Mouse (Mus musculus) forebrain, postnatal 0 days (tissue): ENCODE measurements around the gene Itgb5. TPM values are rescaled to one million over a fixed set of nuclear protein-coding genes. Genes with fewer than 3 reads are reported as not detected.
A peak's percentile ranks its signal among the peaks of the same experiment; 100 is the strongest.

Experiments
- ATAC-seq: fragments of 200-750 bp; cut with Nextera tagmentation; 2 replicates; pipeline ENCODE4 v1.8.0; 2017; ENCODE audit warnings: mild to moderate bottlenecking, moderate library complexity
- DNase-seq: peaks from one replicate; pipeline ENCODE4 v3.0.0-alpha.2; 2015
- H3K27ac ChIP-seq: fragments of 300-500 bp; sonication (generic); 2 replicates; pipeline ENCODE4 v1.5.1; 2014; ENCODE audit warnings: low read depth, mild to moderate bottlenecking, antibody characterized with exemption, low read length, moderate library complexity, mixed read lengths
- H3K27me3 ChIP-seq: fragments of 300-500 bp; sonication (generic); 2 replicates; pipeline ENCODE4 v1.6.1; 2014; ENCODE audit warnings: mild to moderate bottlenecking, low read length, mixed read lengths; ENCODE audit not compliant: insufficient read depth
- H3K36me3 ChIP-seq: fragments of 300-500 bp; sonication (generic); 2 replicates; pipeline ENCODE4 v1.6.1; 2014; ENCODE audit warnings: mild to moderate bottlenecking, moderate library complexity; ENCODE audit not compliant: insufficient read depth
- H3K4me1 ChIP-seq: fragments of 300-500 bp; sonication (generic); 2 replicates; pipeline ENCODE4 v1.6.1; 2014; ENCODE audit warnings: antibody characterized with exemption; ENCODE audit not compliant: insufficient read depth
- H3K4me2 ChIP-seq: fragments of 300-500 bp; sonication (generic); 2 replicates; pipeline ENCODE4 v1.6.1; 2014; ENCODE audit warnings: low read depth, mild to moderate bottlenecking, moderate library complexity
- H3K4me3 ChIP-seq: fragments of 300-500 bp; sonication (generic); 2 replicates; pipeline ENCODE4 v1.5.1; 2014; ENCODE audit warnings: low read depth, low read length, mixed read lengths
- H3K9ac ChIP-seq: fragments of 300-500 bp; sonication (generic); 2 replicates; pipeline ENCODE4 v1.6.1; 2014; ENCODE audit warnings: mild to moderate bottlenecking
- H3K9me3 ChIP-seq: fragments of 300-500 bp; sonication (generic); 2 replicates; pipeline ENCODE4 v1.6.1; 2016; ENCODE audit warnings: low read length
- CTCF ChIP-seq: sonication (generic); IDR thresholded peaks from 2 replicates; pipeline ENCODE4 v1.5.1; 2016; ENCODE audit warnings: antibody characterized with exemption, control low read depth, low read depth
- WGBS: fragments of 180-500 bp; shearing (Covaris S2); extraction: QIAGEN DNeasy Blood & Tissue Kit; methylation state at CpG from one replicate; pipeline ENCODE4 v1.1.7; 2014; 5-methylcytosine and 5-hydroxymethylcytosine counted together
- polyA plus RNA-seq: library from polyadenylated mRNA; unstranded; fragments of >200 nt; fragmentation: Nextera tagmentation; extraction: Ambion mirVana; gene quantifications from 2 replicates; pipeline ENCODE4 v1.2.1, GENCODE M21; 2015
- total RNA-seq: library from RNA; depleted of rRNA; stranded (reverse); fragments of >200 nt; gene quantifications from 2 replicates; pipeline ENCODE4 v1.2.3, GENCODE M21; 2014

The Itgb5 gene
- total and polyA plus RNA-seq, 2 experiments from 2014 or later = 19.7 to 49.3 TPM

GRCm38 (mm10) chr16:33932126-33932525, 102.7 kb downstream of the Itgb5 start:
- Histone ChIP-seq H3K36me3 (no peaks in the 10 kb centered on the region), H3K9me3 (no peaks in the 10 kb centered on the region), H3K4me2 (no peak overlapping the region), H3K9ac (no peak overlapping the region), H3K4me1 (peaks cover 9% of the 10 kb centered on the region; the same call in 1 of the 2 replicates), H3K27me3 (no peaks in the 10 kb centered on the region), H3K27ac (no peak overlapping the region), H3K4me3 (no peak overlapping the region)
- ATAC-seq = no peak
- 67% methylated on average over 5 of the region's 5 CpGs for WGBS
- no peak for DNase-seq
- TF ChIP-seq CTCF = no peak

DNA sequence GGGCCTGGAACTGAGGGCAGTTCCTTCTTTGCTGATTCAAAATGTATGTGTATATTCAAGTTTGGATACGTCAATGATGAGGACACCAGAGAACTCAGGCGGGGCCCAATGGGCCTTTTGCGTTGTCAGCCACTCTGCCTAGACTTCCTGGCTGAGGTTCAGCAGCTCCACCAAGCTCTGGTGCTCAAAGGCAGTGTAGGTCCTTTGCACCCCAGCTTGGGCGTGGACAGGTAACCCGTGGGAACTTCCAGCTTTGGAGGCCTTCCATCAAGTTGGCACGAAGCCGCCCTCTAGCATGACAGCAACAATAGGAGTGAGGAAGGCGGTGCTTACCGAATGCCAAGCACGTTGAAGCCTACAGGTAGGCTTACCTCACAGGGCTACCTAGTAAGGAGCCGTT, 103.9 kb downstream of the Itgb5 start:
- no peak for TF ChIP-seq CTCF
- WGBS = 93% methylated on average over 11 of the region's 11 CpGs
- Histone ChIP-seq H3K9me3 (no peaks in the 10 kb centered on the region), H3K36me3 (no peaks in the 10 kb centered on the region), H3K27ac (no peak overlapping the region), H3K4me1 (peaks cover 9% of the 10 kb centered on the region; the same call in 1 of the 2 replicates), H3K4me3 (no peak overlapping the region), H3K4me2 (no peak overlapping the region), H3K9ac (no peak overlapping the region), H3K27me3 (no peaks in the 10 kb centered on the region)
- ATAC-seq (no peak), DNase-seq (no peak)

- H3K36me3 ChIP-seq = no peaks in the 10 kb centered on the region
- no peak overlapping the region for H3K4me3 ChIP-seq
- no peak overlapping the region for H3K9ac ChIP-seq
- peak overlapping the region; percentile 42 for H3K27ac ChIP-seq
- H3K4me1 ChIP-seq = peaks cover 9% of the 10 kb centered on the region; the same call in 1 of the 2 replicates
- TF ChIP-seq CTCF = no peak
- peak; percentile 76 for DNase-seq
- H3K9me3 ChIP-seq = no peaks in the 10 kb centered on the region
- H3K4me2 ChIP-seq = no peak overlapping the region
- 29% methylated on average over 5 of the region's 5 CpGs for WGBS
- ATAC-seq = peak; percentile 79; the same call in 1 of the 2 replicates
- no peaks in the 10 kb centered on the region for H3K27me3 ChIP-seq
These were observed 105.4 kb downstream of the Itgb5 start for GRCm38 (mm10) chr16:33934701-33935406.

DNA sequence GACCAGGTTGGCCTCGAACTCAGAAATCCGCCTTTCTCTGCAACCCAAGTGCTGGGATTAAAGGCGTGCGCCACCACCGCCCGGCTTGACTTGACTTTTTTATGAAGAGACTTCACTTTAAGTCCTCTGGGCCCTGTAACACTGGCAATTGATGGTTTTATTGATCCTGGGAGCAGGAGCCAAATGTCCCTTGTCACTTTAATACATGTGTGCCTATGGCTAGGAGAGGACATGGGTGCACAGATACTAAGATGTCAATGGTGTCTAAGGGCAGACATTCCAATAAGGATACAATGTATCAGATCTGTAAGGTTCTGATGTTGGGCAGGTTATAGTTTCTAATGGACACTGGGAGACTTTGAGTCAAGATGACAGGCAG, 105.9 kb downstream of the Itgb5 start:
- DNase-seq = no peak
- Histone ChIP-seq H3K4me3 (no peak overlapping the region), H3K27ac (no peak overlapping the region), H3K4me1 (peaks cover 9% of the 10 kb centered on the region; the same call in 1 of the 2 replicates), H3K9ac (no peak overlapping the region), H3K4me2 (no peak overlapping the region), H3K9me3 (no peaks in the 10 kb centered on the region), H3K36me3 (no peaks in the 10 kb centered on the region), H3K27me3 (no peaks in the 10 kb centered on the region)
- no peak for TF ChIP-seq CTCF
- no peak for ATAC-seq
- WGBS = 95% methylated on average over 6 of the region's 6 CpGs

- Histone ChIP-seq H3K4me2 (no peak overlapping the region), H3K36me3 (no peaks in the 10 kb centered on the region), H3K4me3 (no peak overlapping the region), H3K4me1 (peaks cover 9% of the 10 kb centered on the region; the same call in 1 of the 2 replicates), H3K27me3 (no peaks in the 10 kb centered on the region), H3K27ac (no peak overlapping the region), H3K9ac (no peak overlapping the region), H3K9me3 (no peaks in the 10 kb centered on the region)
- 93% methylated on average over 4 of the region's 4 CpGs for WGBS
- DNase-seq (no peak), ATAC-seq (no peak)
- TF ChIP-seq CTCF = no peak
These were observed 107.4 kb downstream of the Itgb5 start for GRCm38 (mm10) chr16:33936885-33937284.

GRCm38 (mm10) chr16:33937567-33937966, 108.1 kb downstream of the Itgb5 start:
- WGBS = 75% methylated on average over 8 of the region's 8 CpGs
- no peak for ATAC-seq

DNA sequence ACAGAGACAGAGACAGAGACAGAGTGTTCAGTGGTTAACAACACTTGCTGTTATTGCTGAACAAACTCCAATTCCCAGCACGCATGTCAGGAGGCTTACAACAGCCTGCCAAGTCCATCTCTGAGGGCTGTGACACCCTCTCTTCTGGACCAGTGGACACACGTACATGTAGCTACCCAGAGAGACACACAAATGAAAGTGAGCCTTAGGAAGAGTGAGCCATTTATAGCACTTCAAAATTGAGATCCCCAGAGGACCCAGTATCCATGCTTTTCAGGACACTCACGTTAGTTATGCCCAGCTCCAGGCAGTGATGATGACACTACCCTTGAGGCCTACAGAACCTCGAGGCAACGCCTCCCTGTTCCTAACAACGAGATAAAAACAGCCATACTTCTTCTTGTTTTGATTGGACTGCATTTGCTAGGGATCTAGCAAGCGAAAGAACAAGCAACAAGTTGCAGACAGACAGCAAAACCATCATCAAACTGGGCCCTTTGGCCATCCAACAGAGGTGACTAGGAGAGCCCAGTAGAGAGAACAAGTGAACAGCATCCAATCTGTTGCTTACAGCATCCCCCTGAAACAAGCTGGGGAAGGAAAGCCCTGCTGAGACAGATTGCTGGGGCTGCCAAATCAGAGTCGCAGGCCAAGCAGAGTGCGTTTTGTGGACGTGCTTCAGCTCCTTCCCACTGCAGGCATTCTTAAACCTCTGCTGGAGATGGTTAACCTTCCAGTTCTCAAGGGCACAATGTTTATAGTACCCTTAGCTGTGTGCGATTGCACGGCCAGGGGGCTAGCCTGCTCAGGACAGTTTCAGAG, 109.1 kb downstream of the Itgb5 start:
- H3K9me3 ChIP-seq = no peaks in the 10 kb centered on the region
- no peak for DNase-seq
- no peak for ATAC-seq
- no peak overlapping the region for H3K9ac ChIP-seq
- no peak overlapping the region for H3K4me2 ChIP-seq
- peaks cover 9% of the 10 kb centered on the region; the same call in 1 of the 2 replicates for H3K4me1 ChIP-seq
- H3K27ac ChIP-seq = no peak overlapping the region
- H3K4me3 ChIP-seq = no peak overlapping the region
- no peaks in the 10 kb centered on the region for H3K36me3 ChIP-seq
- H3K27me3 ChIP-seq = no peaks in the 10 kb centered on the region
- 74% methylated on average over 12 of the region's 12 CpGs for WGBS
- TF ChIP-seq CTCF = no peak

More at GRCm38 (mm10) chr16:33937567-33937966, 108.1 kb downstream of the Itgb5 start:
- no peak overlapping the region for H3K27ac ChIP-seq
- no peak overlapping the region for H3K9ac ChIP-seq
- peak; percentile 26 for DNase-seq
- no peak for TF ChIP-seq CTCF
- no peaks in the 10 kb centered on the region for H3K36me3 ChIP-seq
- no peak overlapping the region for H3K4me3 ChIP-seq
- H3K4me1 ChIP-seq = peaks cover 9% of the 10 kb centered on the region; the same call in 1 of the 2 replicates
- no peaks in the 10 kb centered on the region for H3K27me3 ChIP-seq
- H3K9me3 ChIP-seq = no peaks in the 10 kb centered on the region
- H3K4me2 ChIP-seq = no peak overlapping the region
